Mouse (Mus musculus) midbrain, embryonic 16.5 days (tissue): ENCODE results near the gene Gadl1. TPM values are rescaled to one million over a fixed set of nuclear protein-coding genes. Genes with fewer than 3 reads are reported as not detected.

Experiments used
- ATAC-seq: fragments of 200-750 bp; cut with Nextera tagmentation; 2 replicates; pipeline ENCODE4 v1.8.0; 2017; ENCODE audit warnings: moderate TSS enrichment
- H3K27ac ChIP-seq: fragments of 300-500 bp; sonication (generic); 2 replicates; pipeline ENCODE4 v1.5.1; 2014; ENCODE audit warnings: mild to moderate bottlenecking, low read length, mixed read lengths
- H3K27me3 ChIP-seq: fragments of 300-500 bp; sonication (generic); 2 replicates; pipeline ENCODE4 v1.6.1; 2014; ENCODE audit warnings: low read depth, low read length, mixed read lengths; ENCODE audit not compliant: control insufficient read depth, insufficient read depth
- H3K36me3 ChIP-seq: fragments of 300-500 bp; sonication (generic); 2 replicates; pipeline ENCODE4 v1.6.1; 2014; ENCODE audit warnings: mild to moderate bottlenecking, low read length, moderate library complexity, mixed read lengths; ENCODE audit not compliant: control insufficient read depth, insufficient read depth
- H3K4me1 ChIP-seq: fragments of 300-500 bp; sonication (generic); 2 replicates; pipeline ENCODE4 v1.6.1; 2014; ENCODE audit warnings: mild to moderate bottlenecking, low read length, mixed read lengths; ENCODE audit not compliant: control insufficient read depth, insufficient read depth
- H3K4me2 ChIP-seq: fragments of 300-500 bp; sonication (generic); 2 replicates; pipeline ENCODE4 v1.6.1; 2014; ENCODE audit warnings: mild to moderate bottlenecking, low read length, mixed read lengths
- H3K4me3 ChIP-seq: fragments of 300-500 bp; sonication (generic); 2 replicates; pipeline ENCODE4 v1.5.1; 2014; ENCODE audit warnings: low read depth, mild to moderate bottlenecking, low read length, moderate library complexity, mixed read lengths
- H3K9ac ChIP-seq: fragments of 300-500 bp; sonication (generic); 2 replicates; pipeline ENCODE4 v1.6.1; 2014; ENCODE audit warnings: low read depth, low read length, mixed read lengths
- H3K9me3 ChIP-seq: fragments of 300-500 bp; sonication (generic); replicated peaks from 2 replicates; pipeline ENCODE4 v1.6.1; 2014; ENCODE audit warnings: mild to moderate bottlenecking, low read length, mixed read lengths; ENCODE audit not compliant: control insufficient read depth, poor library complexity, severe bottlenecking
- WGBS: fragments of 180-500 bp; shearing (Covaris S2); extraction: QIAGEN DNeasy Blood & Tissue Kit; methylation state at CpG from one replicate; pipeline ENCODE4 v1.1.7; 2014; 5-methylcytosine and 5-hydroxymethylcytosine counted together
- polyA plus RNA-seq: library from polyadenylated mRNA; unstranded; fragments of >200 nt; fragmentation: Nextera tagmentation; extraction: Ambion mirVana; gene quantifications from 2 replicates; pipeline ENCODE4 v1.2.1, GENCODE M21; 2015

Gadl1 gene
- polyA plus RNA-seq, 1 experiment from 2014 or later = 0.13 TPM

DNA sequence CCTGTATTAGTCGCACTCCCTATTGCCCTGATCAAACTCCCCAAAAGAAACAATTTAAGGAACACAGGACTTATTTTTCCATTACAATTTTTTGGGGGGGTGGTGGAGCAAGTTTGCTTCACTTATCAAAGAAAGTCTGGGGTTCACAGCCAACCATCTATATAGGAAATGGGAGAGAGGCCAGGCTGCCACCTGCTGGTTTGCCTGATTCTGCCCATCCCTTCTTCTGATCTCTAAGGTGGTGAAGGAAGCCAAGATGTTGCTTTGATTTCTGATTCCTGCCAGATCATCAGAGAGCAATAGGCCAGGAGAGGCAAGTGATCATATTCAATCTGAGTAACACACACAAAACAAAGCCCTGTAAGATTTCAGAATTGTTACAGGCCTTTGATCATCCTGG, 14.8 kb downstream of the Gadl1 start:
- H3K4me3 ChIP-seq = no peak overlapping the region
- H3K27me3 ChIP-seq = no peaks in the 10 kb centered on the region
- no peaks in the 10 kb centered on the region for H3K36me3 ChIP-seq
- H3K9ac ChIP-seq = no peak overlapping the region
- H3K4me1 ChIP-seq = no peaks in the 10 kb centered on the region
- no peaks in the 10 kb centered on the region; the same call in 1 of the 2 replicates for H3K9me3 ChIP-seq
- no peak overlapping the region for H3K27ac ChIP-seq
- 97% methylated on average over 1 of the region's 1 CpGs for WGBS
- ATAC-seq = no peak
- no peak overlapping the region for H3K4me2 ChIP-seq

DNA sequence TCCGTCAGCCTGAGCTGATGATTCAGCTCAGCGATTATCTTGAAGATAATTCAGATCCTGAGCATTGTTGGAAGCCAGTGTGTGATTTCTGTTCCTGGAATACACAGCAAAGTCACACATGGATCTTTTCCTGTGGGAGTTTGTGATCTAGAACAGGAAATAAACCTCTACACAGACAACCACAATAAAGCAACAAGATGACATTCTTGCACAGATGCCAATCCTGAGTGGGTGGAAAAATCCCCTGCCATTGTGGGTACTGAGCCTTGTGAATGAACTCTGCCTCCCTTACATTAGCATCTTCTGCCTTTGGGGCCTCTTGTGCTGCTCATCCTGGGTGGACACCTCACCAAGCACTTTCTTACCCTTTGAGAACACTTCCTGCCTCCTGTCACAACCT, 22.5 kb downstream of the Gadl1 start:
- Histone ChIP-seq H3K4me2 (no peak overlapping the region), H3K9ac (no peak overlapping the region), H3K27me3 (no peaks in the 10 kb centered on the region), H3K27ac (no peak overlapping the region), H3K36me3 (no peaks in the 10 kb centered on the region), H3K9me3 (no peaks in the 10 kb centered on the region), H3K4me3 (no peak overlapping the region), H3K4me1 (no peaks in the 10 kb centered on the region; the same call in 1 of the 2 replicates)
- WGBS = 67% methylated on average over 2 of the region's 2 CpGs
- no peak for ATAC-seq

DNA sequence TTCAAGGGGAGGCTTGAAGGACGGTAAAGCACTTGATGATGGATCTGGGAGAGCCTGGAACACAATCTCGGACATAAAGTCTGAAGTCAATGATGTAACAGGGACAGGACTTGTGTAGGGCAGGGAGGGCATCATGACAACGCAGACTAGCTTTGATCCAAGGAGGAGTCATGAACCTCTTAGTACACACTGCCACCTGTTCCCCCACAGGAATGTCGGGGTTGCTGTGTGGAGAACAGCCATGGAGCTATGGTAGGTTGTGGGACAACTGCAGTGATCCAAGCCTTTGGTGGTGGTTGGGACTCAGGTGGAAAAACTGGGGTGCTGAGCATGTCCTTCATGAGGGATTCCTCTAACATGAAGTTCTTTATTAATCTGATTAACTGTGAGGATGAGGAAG, 23.5 kb downstream of the Gadl1 start:
- Histone ChIP-seq H3K27me3 (no peaks in the 10 kb centered on the region), H3K36me3 (no peaks in the 10 kb centered on the region), H3K9me3 (no peaks in the 10 kb centered on the region), H3K4me3 (no peak overlapping the region), H3K9ac (no peak overlapping the region), H3K27ac (no peak overlapping the region), H3K4me2 (no peak overlapping the region), H3K4me1 (no peaks in the 10 kb centered on the region; the same call in 1 of the 2 replicates)
- 93% methylated on average over 4 of the region's 4 CpGs for WGBS
- ATAC-seq = no peak

DNA sequence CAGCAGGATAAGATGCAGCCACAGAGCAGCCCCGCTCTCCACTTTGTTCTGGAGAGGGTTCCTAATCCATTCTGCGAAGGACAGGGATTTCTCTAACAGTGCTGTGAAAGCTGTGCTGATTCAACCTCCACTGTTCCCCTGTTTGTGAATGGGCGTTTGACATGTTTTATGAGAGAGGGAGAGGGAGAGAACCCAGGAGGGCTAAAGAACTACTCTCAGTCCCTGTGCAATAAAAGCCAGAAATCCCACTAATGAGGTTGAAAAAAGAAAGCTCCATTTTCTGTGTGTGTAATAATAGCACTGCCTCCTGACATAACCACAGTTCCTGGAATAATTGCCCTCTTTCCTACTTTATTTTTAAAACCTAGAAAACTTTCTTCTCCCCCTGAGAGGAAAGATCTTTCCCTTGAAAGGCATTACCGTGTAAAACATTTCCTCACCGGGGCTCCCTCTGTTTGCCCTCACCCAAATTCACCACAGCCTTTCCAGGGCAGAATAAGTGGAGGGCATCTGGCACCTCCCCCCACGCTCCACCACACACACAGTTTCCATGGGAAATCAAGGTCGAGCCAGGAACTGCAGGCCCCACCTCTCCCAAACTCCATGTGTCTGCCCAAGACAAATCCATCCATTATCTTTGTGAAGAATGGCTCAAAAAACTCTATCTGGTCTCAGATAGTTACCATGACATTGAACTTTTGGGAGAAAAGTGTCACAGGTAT, 24.1 kb downstream of the Gadl1 start:
- ATAC-seq = no peak

DNA sequence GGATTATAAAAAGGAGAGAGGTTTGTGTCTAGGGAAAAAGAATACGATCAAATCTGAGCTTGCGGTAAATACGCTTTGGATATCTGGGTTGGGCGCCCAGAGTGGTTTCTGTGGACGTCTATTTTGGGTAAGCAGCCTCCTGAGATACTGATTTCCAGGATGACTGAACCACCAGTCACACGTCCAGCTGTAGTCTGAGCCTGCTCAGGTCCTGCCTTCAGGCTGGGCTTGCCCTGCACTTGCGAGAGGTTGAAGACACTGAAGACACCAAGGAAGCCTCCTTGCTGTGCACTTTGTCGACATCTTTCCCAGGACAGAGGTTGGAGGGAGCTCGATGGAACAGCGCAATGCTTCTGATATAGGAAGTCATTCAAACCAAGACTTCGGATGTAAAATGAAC, 25.0 kb downstream of the Gadl1 start:
- Histone ChIP-seq H3K9me3 (no peaks in the 10 kb centered on the region), H3K27me3 (no peaks in the 10 kb centered on the region), H3K4me2 (no peak overlapping the region), H3K36me3 (no peaks in the 10 kb centered on the region), H3K27ac (no peak overlapping the region), H3K9ac (no peak overlapping the region), H3K4me3 (no peak overlapping the region), H3K4me1 (no peaks in the 10 kb centered on the region; the same call in 1 of the 2 replicates)
- no peak for ATAC-seq
- 91% methylated on average over 11 of the region's 11 CpGs for WGBS

More for the DNA sequence above, 24.1 kb downstream of the Gadl1 start:
- WGBS = 57% methylated on average over 7 of the region's 7 CpGs
- H3K9me3 ChIP-seq = no peaks in the 10 kb centered on the region
- H3K4me1 ChIP-seq = no peaks in the 10 kb centered on the region; the same call in 1 of the 2 replicates
- H3K27me3 ChIP-seq = no peaks in the 10 kb centered on the region
- H3K4me2 ChIP-seq = no peak overlapping the region
- H3K27ac ChIP-seq = no peak overlapping the region
- no peaks in the 10 kb centered on the region for H3K36me3 ChIP-seq
- H3K9ac ChIP-seq = no peak overlapping the region
- H3K4me3 ChIP-seq = no peak overlapping the region

DNA sequence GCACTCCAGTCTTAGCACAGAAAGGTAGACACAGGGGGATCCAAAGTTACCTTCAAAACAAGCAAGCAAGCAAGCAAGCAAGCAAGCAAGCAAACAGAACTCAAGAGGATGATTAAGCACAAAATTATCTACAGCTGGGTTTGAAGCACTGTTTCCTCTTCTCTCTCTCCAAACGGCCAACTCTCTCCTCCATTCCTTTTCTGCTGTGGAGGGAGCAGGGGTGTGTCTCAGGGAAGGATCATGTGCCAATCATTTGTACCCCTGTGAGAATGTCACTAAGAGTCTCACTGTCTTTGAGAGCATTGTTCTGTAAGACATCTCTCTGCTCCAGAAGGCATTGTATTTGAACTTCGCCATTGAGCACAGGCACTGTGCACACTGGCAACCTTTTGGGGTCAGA, 27.1 kb downstream of the Gadl1 start:
- Histone ChIP-seq H3K27ac (no peak overlapping the region), H3K4me3 (no peak overlapping the region), H3K9ac (no peak overlapping the region), H3K36me3 (no peaks in the 10 kb centered on the region), H3K4me1 (no peaks in the 10 kb centered on the region; the same call in 1 of the 2 replicates), H3K9me3 (no peaks in the 10 kb centered on the region), H3K27me3 (no peaks in the 10 kb centered on the region), H3K4me2 (no peak overlapping the region)
- ATAC-seq = no peak
- WGBS = 74% methylated on average over 2 of the region's 2 CpGs

DNA sequence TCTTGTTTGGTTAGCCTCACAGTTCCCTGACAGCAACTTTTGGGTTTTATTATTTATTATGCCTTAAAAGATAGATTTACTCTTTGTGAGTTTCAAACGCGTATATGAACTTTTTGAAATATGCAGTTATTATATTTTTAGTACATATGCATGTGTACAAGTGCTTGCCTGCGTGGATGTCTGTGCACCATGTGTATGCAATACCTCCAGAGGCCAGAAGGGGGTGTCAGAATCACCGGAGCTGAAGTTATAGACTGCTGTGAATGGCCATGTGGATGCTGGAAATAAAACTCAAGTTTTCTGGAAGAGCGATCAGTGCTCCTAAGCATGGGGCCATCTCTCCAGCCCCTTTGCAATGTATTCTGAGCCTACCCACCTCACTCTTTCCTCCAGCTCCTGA, 28.7 kb downstream of the Gadl1 start:
- H3K4me1 ChIP-seq = peaks cover 6% of the 10 kb centered on the region; the same call in 1 of the 2 replicates
- no peaks in the 10 kb centered on the region for H3K27me3 ChIP-seq
- no peak overlapping the region for H3K9ac ChIP-seq
- no peaks in the 10 kb centered on the region for H3K36me3 ChIP-seq
- no peak overlapping the region for H3K27ac ChIP-seq
- no peak overlapping the region for H3K4me2 ChIP-seq
- H3K4me3 ChIP-seq = no peak overlapping the region
- H3K9me3 ChIP-seq = no peaks in the 10 kb centered on the region
- no peak for ATAC-seq
- WGBS = 92% methylated on average over 5 of the region's 5 CpGs

DNA sequence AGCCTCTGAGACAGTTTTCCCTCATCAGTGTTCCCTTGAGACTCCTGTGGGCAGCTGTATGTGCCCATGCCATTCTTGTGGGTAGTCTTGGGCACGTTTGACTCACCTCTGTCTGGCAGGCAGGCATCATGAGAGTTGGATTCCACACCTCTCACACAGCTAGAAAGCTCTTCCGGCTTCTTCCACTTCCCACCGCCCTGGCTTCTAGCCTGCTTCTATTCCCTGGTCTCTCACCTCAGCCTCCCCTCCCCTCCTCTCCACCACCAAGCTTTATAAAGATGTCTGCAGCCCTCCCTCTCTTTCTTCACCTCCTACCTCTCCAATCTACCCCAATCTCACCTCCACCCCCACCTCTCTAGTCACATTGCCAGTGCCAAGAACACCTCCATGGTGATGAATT, 30.2 kb downstream of the Gadl1 start:
- Histone ChIP-seq H3K27ac (no peak overlapping the region), H3K9me3 (no peaks in the 10 kb centered on the region), H3K9ac (no peak overlapping the region), H3K27me3 (no peaks in the 10 kb centered on the region), H3K36me3 (no peaks in the 10 kb centered on the region), H3K4me3 (no peak overlapping the region), H3K4me1 (peaks cover 11% of the 10 kb centered on the region; the same call in 1 of the 2 replicates), H3K4me2 (no peak overlapping the region)
- ATAC-seq = no peak
- WGBS = 78% methylated on average over 3 of the region's 3 CpGs

DNA sequence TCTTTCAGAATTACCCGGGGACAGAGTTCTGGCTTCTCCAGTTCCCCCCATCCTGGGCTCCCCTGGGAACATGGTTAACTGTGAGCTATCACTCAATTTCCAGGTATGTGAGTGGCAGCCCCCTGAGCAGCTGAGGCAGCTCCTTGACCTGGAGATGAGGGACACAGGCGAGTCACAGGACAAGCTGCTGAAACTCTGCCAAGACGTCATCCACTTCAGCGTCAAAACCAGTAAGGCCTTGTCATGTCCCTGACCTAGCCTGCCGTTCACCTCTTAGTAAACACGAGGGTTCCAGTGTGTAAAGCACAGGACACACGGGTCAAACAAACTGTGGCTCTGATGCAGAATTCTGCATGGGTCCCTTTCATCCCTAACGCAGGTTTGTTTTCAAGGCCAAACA, 31.9 kb downstream of the Gadl1 start:
- Histone ChIP-seq H3K27ac (no peak overlapping the region), H3K4me3 (no peak overlapping the region), H3K4me1 (peaks cover 11% of the 10 kb centered on the region; the same call in 1 of the 2 replicates), H3K9me3 (no peaks in the 10 kb centered on the region), H3K4me2 (no peak overlapping the region), H3K9ac (no peak overlapping the region), H3K27me3 (no peaks in the 10 kb centered on the region), H3K36me3 (no peaks in the 10 kb centered on the region)
- ATAC-seq = no peak
- WGBS = 72% methylated on average over 8 of the region's 8 CpGs
